Comparison of ENCODE assay signal across 9 mouse cellular contexts in genomic region chr1:153153619-153154137, GRCm38 (mm10). TPM values are rescaled to one million over a fixed set of nuclear protein-coding genes. Genes with fewer than 3 reads are reported as not detected.
A peak's percentile ranks its signal among the peaks of the same experiment; 100 is the strongest.
DNase-seq lines count a peak whose midpoint lies in the region; ATAC-seq lines count a peak whose summit lies in the region.
"Had no signal": no experiment of that assay in that cellular context is flagged by ENCODE, and none has a peak within 500 bp of the region (broad histone marks: within the 10 kb centered on the region; RNA-seq: fewer than 3 reads in every experiment).

No protein-coding gene starts in this region.

- peak; percentile 65 for ATAC-seq in neural tube, embryonic 13.5 days (ENCODE audit: low read depth)

- H3K4me2 ChIP-seq in neural tube, embryonic 13.5 days = no peak overlapping the region

- H3K9ac ChIP-seq in neural tube, embryonic 13.5 days = no peak overlapping the region

- no peaks in the 10 kb centered on the region for H3K9me3 ChIP-seq in neural tube, embryonic 13.5 days
- H3K9me3 ChIP-seq in limb, embryonic 10.5 days (replicated peaks) = no peaks in the 10 kb centered on the region

- intact Hi-C loops in gastrocnemius, postnatal 36 days (cut with DNase I) = no loop called here

- DNase-seq in gastrocnemius, postnatal 25 days = peak; percentile 3
- no peak for DNase-seq in gastrocnemius, postnatal 36 days
- DNase-seq in neural tube, embryonic 10.5 days (ENCODE audit: extremely low spot score, low spot score) = no peak
- no peak for DNase-seq in limb, embryonic 10.5 days (ENCODE audit: low spot score)
- peak; percentile 50 for DNase-seq in thymus, postnatal 25 days
- DNase-seq in c-Kit-positive CD71-positive TER-119-positive erythroid progenitor cells, embryonic 14.5 days (ENCODE audit: low spot score) = no peak
- no peak for DNase-seq in left cerebral cortex, adult 18-20 months (ENCODE audit: low spot score in 2 of 2)

- H3K27me3 ChIP-seq in neural tube, embryonic 13.5 days = no peaks in the 10 kb centered on the region
- no peaks in the 10 kb centered on the region for H3K27me3 ChIP-seq in limb, embryonic 10.5 days (ENCODE audit: low read depth, poor library complexity, severe bottlenecking)

- H3K27ac ChIP-seq in neural tube, embryonic 13.5 days (replicated peaks) = no peak overlapping the region; the same call in 1 of the 2 replicates
- H3K27ac ChIP-seq in limb, embryonic 10.5 days = peak overlapping the region; percentile 46; the same call in 1 of the 2 replicates
- H3K27ac ChIP-seq: macrophage had no signal

- peaks cover 20% of the 10 kb centered on the region for H3K4me1 ChIP-seq in neural tube, embryonic 13.5 days (replicated peaks)
- no peaks in the 10 kb centered on the region for H3K4me1 ChIP-seq in limb, embryonic 10.5 days

- no peak overlapping the region for H3K4me3 ChIP-seq in neural tube, embryonic 13.5 days
- H3K4me3 ChIP-seq in limb, embryonic 10.5 days = no peak overlapping the region

- 44% methylated on average over 10 of the region's 10 CpGs for WGBS in neural tube, embryonic 13.5 days
- whole genome bisulfite sequencing in limb, embryonic 10.5 days = 85% methylated on average over 10 of the region's 10 CpGs

- no peaks in the 10 kb centered on the region for H3K36me3 ChIP-seq in neural tube, embryonic 13.5 days
- no peaks in the 10 kb centered on the region for H3K36me3 ChIP-seq in limb, embryonic 10.5 days

RNA-seq across cellular contexts. Expression of gene Lamc2, which starts 32.6 kb away (rescaled TPM):
- total RNA-seq in gastrocnemius, postnatal 25 days (2021) = 1 to 10 TPM; 5.0 to 6.1 TPM
- total RNA-seq in gastrocnemius, postnatal 36 days (2021) = 1 to 10 TPM; 3.7 to 3.9 TPM
- polyA plus RNA-seq in neural tube, embryonic 13.5 days (2015; fragmentation: Nextera tagmentation; extraction: Ambion mirVana) = 0.92 and 1.1 TPM in 2 replicates
- polyA plus RNA-seq in limb, embryonic 10.5 days (2016; fragmentation: Nextera tagmentation; extraction: Ambion mirVana) = 3.1 and 3.3 TPM in 2 replicates
- total RNA-seq in left cerebral cortex, adult 18-20 months (2021) = 10 to 100 TPM; 11.2 TPM
- polyA plus RNA-seq: macrophage had no signal

Comparison
In these comparisons a context has a peak if more than half of its experiments do, and no peak if none do; other contexts are left out.
1. DNase-seq: peak in gastrocnemius, postnatal 25 days (single experiment) and thymus, postnatal 25 days (single experiment); none in gastrocnemius, postnatal 36 days (0 of 2), neural tube, embryonic 10.5 days (single experiment), limb, embryonic 10.5 days (single experiment), c-Kit-positive CD71-positive TER-119-positive erythroid progenitor cells, embryonic 14.5 days (single experiment) and left cerebral cortex, adult 18-20 months (0 of 2).